Mouse (Mus musculus) embryonic facial prominence, embryonic 12.5 days (tissue): ENCODE results near the gene Umad1. TPM values are rescaled to one million over a fixed set of nuclear protein-coding genes. Genes with fewer than 3 reads are reported as not detected.

ENCODE experiments used
- ATAC-seq: fragments of 200-750 bp; cut with Nextera tagmentation; 2 replicates; pipeline ENCODE4 v1.8.0; 2017; ENCODE audit not compliant: insufficient number of reproducible peaks, insufficient read depth, low FRiP score, low TSS enrichment
- H3K27ac ChIP-seq: fragments of 300-500 bp; sonication (generic); 2 replicates; pipeline ENCODE4 v1.5.1; 2016; ENCODE audit warnings: mild to moderate bottlenecking
- H3K27me3 ChIP-seq: fragments of 300-500 bp; sonication (generic); 2 replicates; pipeline ENCODE4 v1.6.1; 2016; ENCODE audit warnings: mild to moderate bottlenecking, moderate library complexity
- H3K36me3 ChIP-seq: fragments of 300-500 bp; sonication (generic); 2 replicates; pipeline ENCODE4 v1.6.1; 2016; ENCODE audit warnings: mild to moderate bottlenecking
- H3K4me1 ChIP-seq: fragments of 300-500 bp; sonication (generic); 2 replicates; pipeline ENCODE4 v1.6.1; 2016
- H3K4me2 ChIP-seq: fragments of 300-500 bp; sonication (generic); replicated peaks from 2 replicates; pipeline ENCODE4 v1.6.1; 2016; ENCODE audit warnings: mild to moderate bottlenecking, moderate library complexity
- H3K4me3 ChIP-seq: fragments of 300-500 bp; sonication (generic); 2 replicates; pipeline ENCODE4 v1.5.1; 2016; ENCODE audit warnings: mild to moderate bottlenecking
- H3K9ac ChIP-seq: fragments of 300-500 bp; sonication (generic); 2 replicates; pipeline ENCODE4 v1.6.1; 2016; ENCODE audit warnings: mild to moderate bottlenecking, moderate library complexity
- H3K9me3 ChIP-seq: fragments of 300-500 bp; sonication (generic); 2 replicates; pipeline ENCODE4 v1.6.1; 2016; ENCODE audit warnings: mild to moderate bottlenecking, moderate library complexity
- WGBS: fragments of 180-500 bp; shearing (Covaris S2); methylation state at CpG from one replicate; pipeline ENCODE4 v1.1.7; 2016; 5-methylcytosine and 5-hydroxymethylcytosine counted together
- polyA plus RNA-seq: library from polyadenylated mRNA; unstranded; fragments of >200 nt; fragmentation: Nextera tagmentation; extraction: Ambion mirVana; gene quantifications from 2 replicates; pipeline ENCODE4 v1.2.1, GENCODE M21; 2016

The Umad1 gene
- polyA plus RNA-seq, 1 experiment from 2014 or later: 20.2 TPM

- Histone ChIP-seq H3K9ac (no peak overlapping the region), H3K4me2 (no peak overlapping the region), H3K27me3 (no peaks in the 10 kb centered on the region), H3K36me3 (no peaks in the 10 kb centered on the region), H3K9me3 (no peaks in the 10 kb centered on the region), H3K4me1 (no peaks in the 10 kb centered on the region), H3K4me3 (no peak overlapping the region), H3K27ac (no peak overlapping the region)
- no peak for ATAC-seq
- 82% methylated on average over 5 of the region's 5 CpGs for WGBS
These were observed 144.0 kb downstream of the Umad1 start for GRCm38 (mm10) chr6:8403127-8403526.

- H3K4me2 ChIP-seq: no peak overlapping the region
- H3K27ac ChIP-seq: no peak overlapping the region
- no peaks in the 10 kb centered on the region for H3K36me3 ChIP-seq
- 83% methylated on average over 5 of the region's 5 CpGs for WGBS
- no peak for ATAC-seq
- H3K9me3 ChIP-seq: no peaks in the 10 kb centered on the region
- no peak overlapping the region for H3K4me3 ChIP-seq
- no peaks in the 10 kb centered on the region for H3K4me1 ChIP-seq
- H3K9ac ChIP-seq: no peak overlapping the region
- H3K27me3 ChIP-seq: no peaks in the 10 kb centered on the region
These were observed 146.8 kb downstream of the Umad1 start for GRCm38 (mm10) chr6:8405844-8406243.

GRCm38 (mm10) chr6:8408332-8408731, 149.2 kb downstream of the Umad1 start:
- WGBS: 84% methylated on average over 2 of the region's 2 CpGs
- H3K27ac ChIP-seq: no peak overlapping the region
- ATAC-seq: no peak
- no peak overlapping the region for H3K4me3 ChIP-seq
- no peak overlapping the region for H3K9ac ChIP-seq
- H3K36me3 ChIP-seq: no peaks in the 10 kb centered on the region
- H3K9me3 ChIP-seq: no peaks in the 10 kb centered on the region
- no peaks in the 10 kb centered on the region for H3K4me1 ChIP-seq
- H3K4me2 ChIP-seq: no peak overlapping the region
- no peaks in the 10 kb centered on the region for H3K27me3 ChIP-seq

DNA sequence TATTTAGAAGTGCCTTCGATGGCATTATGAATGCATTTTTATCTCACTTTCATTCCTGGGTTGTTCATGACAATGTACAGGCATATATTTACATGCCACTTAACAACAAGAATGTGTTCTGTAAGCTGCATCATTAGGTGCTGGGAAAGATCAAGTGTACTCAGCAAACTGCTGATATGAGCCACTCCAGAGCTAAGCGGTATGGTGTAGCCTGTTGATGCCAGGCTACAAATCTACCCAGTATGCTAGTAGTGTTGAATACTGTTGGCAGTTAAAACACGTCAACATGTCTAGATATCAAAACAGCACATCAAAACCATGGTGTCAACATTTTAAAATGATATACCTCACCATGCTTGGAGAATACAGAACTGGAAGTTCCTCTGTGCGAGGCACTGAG, 150.8 kb downstream of the Umad1 start:
- no peaks in the 10 kb centered on the region for H3K9me3 ChIP-seq
- no peak for ATAC-seq
- no peak overlapping the region for H3K4me2 ChIP-seq
- H3K36me3 ChIP-seq: no peaks in the 10 kb centered on the region
- H3K4me3 ChIP-seq: no peak overlapping the region
- H3K27ac ChIP-seq: no peak overlapping the region
- no peak overlapping the region for H3K9ac ChIP-seq
- H3K27me3 ChIP-seq: no peaks in the 10 kb centered on the region
- WGBS: 89% methylated on average over 4 of the region's 4 CpGs
- H3K4me1 ChIP-seq: no peaks in the 10 kb centered on the region

DNA sequence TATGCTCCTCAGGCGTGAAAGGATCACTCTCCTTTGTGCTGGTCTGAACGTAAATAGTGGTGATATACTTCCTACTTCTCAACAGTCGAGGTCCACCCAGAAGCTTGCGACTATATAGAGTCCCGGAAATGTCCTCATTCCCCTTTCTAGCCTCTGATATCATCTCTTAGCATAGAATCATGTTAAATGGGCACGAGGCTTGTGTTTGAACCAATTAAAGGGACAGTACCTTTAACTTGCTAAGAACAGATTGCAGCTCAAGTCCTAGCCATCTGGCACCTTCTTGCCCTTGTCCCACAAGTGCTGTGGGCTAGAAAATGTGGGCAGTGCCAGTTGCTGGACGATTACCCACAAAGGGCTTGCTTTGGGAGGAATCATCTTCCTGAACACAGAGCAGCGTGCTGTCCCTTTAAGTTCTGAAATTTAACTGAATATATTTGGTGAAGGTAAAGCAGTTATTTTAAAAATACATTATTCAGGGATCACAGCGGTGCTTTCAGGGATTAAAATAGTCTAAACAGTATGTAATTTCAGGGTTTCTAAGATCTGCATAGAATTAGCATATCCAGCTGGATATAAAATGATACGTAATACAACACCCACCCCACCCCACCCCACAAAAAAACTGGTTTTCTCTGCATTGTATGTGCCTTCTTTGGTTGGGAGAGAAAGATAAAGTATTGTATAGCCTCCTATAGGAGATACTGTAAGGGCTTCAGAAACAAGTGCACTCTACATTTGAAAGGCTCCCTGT, 153.9 kb downstream of the Umad1 start:
- H3K4me3 ChIP-seq: no peak overlapping the region
- WGBS: 70% methylated on average over 10 of the region's 10 CpGs
- no peak overlapping the region for H3K27ac ChIP-seq
- no peaks in the 10 kb centered on the region for H3K4me1 ChIP-seq
- H3K9me3 ChIP-seq: no peaks in the 10 kb centered on the region
- H3K4me2 ChIP-seq: no peak overlapping the region
- no peak overlapping the region for H3K9ac ChIP-seq
- no peak for ATAC-seq
- H3K27me3 ChIP-seq: no peaks in the 10 kb centered on the region
- H3K36me3 ChIP-seq: no peaks in the 10 kb centered on the region

DNA sequence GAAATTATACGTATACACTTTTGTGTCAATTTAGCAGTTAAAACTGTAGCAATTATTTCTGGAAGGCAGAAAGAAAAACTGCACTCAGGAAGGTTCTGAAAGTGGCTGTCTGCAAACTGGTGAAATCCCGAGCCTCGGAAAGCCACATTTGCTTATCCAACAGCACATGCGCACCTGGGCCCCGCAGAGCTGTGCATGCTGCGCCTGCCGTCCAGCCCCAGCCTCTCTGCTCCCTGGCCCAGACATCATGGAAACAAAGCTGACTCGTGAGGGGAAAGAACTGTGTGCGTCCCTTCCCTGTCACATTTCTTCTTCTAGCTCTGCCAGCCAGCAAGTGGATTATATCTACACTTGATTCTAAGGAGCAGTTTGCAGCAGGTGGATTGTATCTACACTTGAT, 154.9 kb downstream of the Umad1 start:
- no peaks in the 10 kb centered on the region for H3K4me1 ChIP-seq
- no peaks in the 10 kb centered on the region for H3K27me3 ChIP-seq
- H3K27ac ChIP-seq: no peak overlapping the region
- H3K4me2 ChIP-seq: no peak overlapping the region
- WGBS: 60% methylated on average over 9 of the region's 9 CpGs
- no peaks in the 10 kb centered on the region for H3K9me3 ChIP-seq
- no peak for ATAC-seq
- no peak overlapping the region for H3K9ac ChIP-seq
- no peak overlapping the region for H3K4me3 ChIP-seq
- H3K36me3 ChIP-seq: no peaks in the 10 kb centered on the region

GRCm38 (mm10) chr6:8415823-8416222, 156.7 kb downstream of the Umad1 start:
- ATAC-seq: no peak
- H3K4me2 ChIP-seq: no peak overlapping the region
- H3K4me1 ChIP-seq: 0 out of 2 replicates have a peak, but pooled peaks cover 3% of the 10 kb centered on the region
- no peaks in the 10 kb centered on the region for H3K9me3 ChIP-seq
- H3K4me3 ChIP-seq: no peak overlapping the region
- 94% methylated on average over 5 of the region's 5 CpGs for WGBS
- no peaks in the 10 kb centered on the region for H3K27me3 ChIP-seq
- no peaks in the 10 kb centered on the region for H3K36me3 ChIP-seq
- no peak overlapping the region for H3K27ac ChIP-seq
- H3K9ac ChIP-seq: no peak overlapping the region

DNA sequence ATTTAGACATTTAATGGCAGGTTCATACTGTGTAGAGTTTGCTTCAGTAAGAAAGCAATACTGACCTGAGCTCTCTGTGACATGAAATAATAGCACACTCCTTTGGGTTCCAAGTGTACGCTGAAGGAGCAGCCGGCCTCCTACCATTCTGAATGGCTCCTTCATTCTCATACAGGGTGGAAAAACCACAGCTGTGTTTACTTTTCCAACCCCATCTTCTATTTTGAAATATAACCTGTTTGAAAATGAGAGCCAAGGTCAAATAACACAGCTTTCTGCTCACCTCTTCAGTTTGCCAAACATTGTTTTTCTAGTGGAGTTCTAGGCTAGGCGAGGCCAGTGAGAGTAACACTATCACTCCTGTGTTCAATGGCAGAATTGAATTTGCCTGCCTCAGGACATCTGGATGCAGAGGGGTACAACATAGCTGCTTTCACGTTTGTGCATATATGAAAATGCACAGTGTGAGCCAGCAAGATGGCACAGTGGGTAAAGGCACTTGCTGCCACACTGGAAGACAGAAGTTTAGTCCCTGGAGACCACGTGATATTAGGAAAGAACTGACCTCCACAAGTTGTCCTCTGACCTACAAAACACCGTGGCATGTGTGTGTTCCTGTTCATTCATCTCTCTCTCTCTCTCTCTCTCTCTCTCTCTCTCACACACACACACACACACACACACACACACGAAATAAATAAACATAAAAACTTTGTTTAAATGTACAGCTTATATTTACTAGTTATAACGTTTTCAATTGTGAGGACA, 157.9 kb downstream of the Umad1 start:
- Histone ChIP-seq H3K9ac (no peak overlapping the region), H3K27ac (no peak overlapping the region), H3K27me3 (no peaks in the 10 kb centered on the region), H3K4me2 (no peak overlapping the region), H3K4me3 (no peak overlapping the region), H3K36me3 (no peaks in the 10 kb centered on the region), H3K4me1 (0 out of 2 replicates have a peak, but pooled peaks cover 3% of the 10 kb centered on the region), H3K9me3 (no peaks in the 10 kb centered on the region)
- peak; percentile 35; the same call in 1 of the 2 replicates for ATAC-seq
- 52% methylated on average over 8 of the region's 8 CpGs for WGBS

GRCm38 (mm10) chr6:8419485-8420186, 160.5 kb downstream of the Umad1 start:
- WGBS: 39% methylated on average over 4 of the region's 4 CpGs
- no peaks in the 10 kb centered on the region for H3K27me3 ChIP-seq
- 0 out of 2 replicates have a peak, but pooled peaks cover 3% of the 10 kb centered on the region for H3K4me1 ChIP-seq
- H3K4me3 ChIP-seq: no peak overlapping the region
- ATAC-seq: no peak
- H3K9ac ChIP-seq: no peak overlapping the region
- no peaks in the 10 kb centered on the region for H3K9me3 ChIP-seq
- no peak overlapping the region for H3K4me2 ChIP-seq
- no peak overlapping the region for H3K27ac ChIP-seq
- H3K36me3 ChIP-seq: no peaks in the 10 kb centered on the region

- no peak for ATAC-seq
- Histone ChIP-seq H3K4me1 (0 out of 2 replicates have a peak, but pooled peaks cover 3% of the 10 kb centered on the region), H3K4me3 (no peak overlapping the region), H3K27me3 (no peaks in the 10 kb centered on the region), H3K36me3 (no peaks in the 10 kb centered on the region), H3K9me3 (no peaks in the 10 kb centered on the region), H3K4me2 (no peak overlapping the region), H3K27ac (no peak overlapping the region), H3K9ac (no peak overlapping the region)
- WGBS: 85% methylated on average over 1 of the region's 1 CpGs
These were observed 161.1 kb downstream of the Umad1 start for GRCm38 (mm10) chr6:8420187-8420503.

DNA sequence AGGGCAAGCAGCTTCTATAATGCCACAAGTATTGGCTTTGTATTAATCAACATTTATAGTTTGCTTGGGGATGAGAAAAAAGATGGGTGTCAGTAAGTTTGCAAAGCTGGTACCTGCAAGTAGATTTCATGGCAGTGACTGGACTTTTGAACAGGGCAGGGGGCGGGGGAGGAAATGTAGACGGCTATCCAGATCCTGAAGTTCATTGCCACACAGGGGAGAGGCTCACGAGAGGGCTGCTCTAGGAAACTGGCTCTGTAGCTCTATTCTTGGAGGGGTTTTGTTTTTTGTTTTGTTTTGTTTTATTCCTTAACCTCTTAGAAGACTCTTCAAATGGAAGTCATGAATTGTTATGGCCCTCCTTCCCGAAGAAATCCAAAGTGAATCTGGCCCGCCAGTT, 162.3 kb downstream of the Umad1 start:
- Histone ChIP-seq H3K4me2 (no peak overlapping the region), H3K27me3 (no peaks in the 10 kb centered on the region), H3K4me3 (no peak overlapping the region), H3K4me1 (0 out of 2 replicates have a peak, but pooled peaks cover 3% of the 10 kb centered on the region), H3K9me3 (no peaks in the 10 kb centered on the region), H3K9ac (no peak overlapping the region), H3K27ac (no peak overlapping the region), H3K36me3 (no peaks in the 10 kb centered on the region)
- no peak for ATAC-seq
- WGBS: 79% methylated on average over 5 of the region's 5 CpGs
